Mouse (Mus musculus) midbrain, embryonic 10.5 days (tissue): ENCODE data around the gene St3gal6. TPM values are rescaled to one million over a fixed set of nuclear protein-coding genes. Genes with fewer than 3 reads are reported as not detected.

ENCODE experiments used
- DNase-seq: peaks from one replicate; pipeline ENCODE4 v3.0.0-alpha.2; 2017; ENCODE audit warnings: low spot score
- H3K27ac ChIP-seq: fragments of 300-500 bp; sonication (generic); replicated peaks from 2 replicates; pipeline ENCODE4 v1.5.1; 2016; ENCODE audit warnings: mild to moderate bottlenecking
- H3K27me3 ChIP-seq: fragments of 300-500 bp; sonication (generic); 2 replicates; pipeline ENCODE4 v1.6.1; 2016; ENCODE audit warnings: low read depth, mild to moderate bottlenecking; ENCODE audit not compliant: poor library complexity, severe bottlenecking
- H3K36me3 ChIP-seq: fragments of 300-500 bp; sonication (generic); 2 replicates; pipeline ENCODE4 v1.6.1; 2016; ENCODE audit warnings: mild to moderate bottlenecking, moderate library complexity
- H3K4me1 ChIP-seq: fragments of 300-500 bp; sonication (generic); 2 replicates; pipeline ENCODE4 v1.6.1; 2016
- H3K4me3 ChIP-seq: fragments of 300-500 bp; sonication (generic); 2 replicates; pipeline ENCODE4 v1.5.1; 2016; ENCODE audit warnings: mild to moderate bottlenecking, moderate library complexity
- H3K9me3 ChIP-seq: fragments of 300-500 bp; sonication (generic); replicated peaks from 2 replicates; pipeline ENCODE4 v1.6.1; 2016; ENCODE audit warnings: mild to moderate bottlenecking
- WGBS: fragments of 180-500 bp; shearing (Covaris S2); methylation state at CpG from one replicate; pipeline ENCODE4 v1.1.7; 2016; 5-methylcytosine and 5-hydroxymethylcytosine counted together
- polyA plus RNA-seq: library from polyadenylated mRNA; unstranded; fragments of >200 nt; fragmentation: Nextera tagmentation; extraction: Ambion mirVana; gene quantifications from 2 replicates; pipeline ENCODE4 v1.2.1, GENCODE M21; 2016

The St3gal6 gene
- polyA plus RNA-seq, 1 experiment from 2014 or later: 12.5 TPM

DNA sequence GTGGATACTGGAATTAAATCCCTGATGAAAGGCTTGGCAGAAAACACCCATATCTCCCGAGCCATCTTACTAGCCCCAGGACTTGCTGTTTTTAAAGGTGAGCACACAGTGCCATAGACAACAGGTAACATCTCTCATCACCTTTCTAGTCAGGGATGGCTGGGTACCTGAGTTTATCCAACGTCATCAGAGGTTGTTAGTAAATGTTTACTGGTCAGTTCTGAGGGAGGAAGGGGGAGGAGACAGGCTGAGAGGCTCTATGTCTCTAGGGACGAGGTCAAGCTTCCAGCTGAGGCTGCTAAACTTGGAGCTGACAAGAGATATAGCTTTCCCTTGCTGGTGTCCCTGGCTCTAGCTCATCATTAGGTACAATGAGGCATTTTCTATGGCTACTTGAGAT, 41.7 kb downstream of the St3gal6 start:
- no peak overlapping the region for H3K27ac ChIP-seq
- peaks cover 12% of the 10 kb centered on the region for H3K9me3 ChIP-seq
- H3K4me3 ChIP-seq: no peak overlapping the region
- H3K36me3 ChIP-seq: peaks cover 29% of the 10 kb centered on the region
- H3K27me3 ChIP-seq: no peaks in the 10 kb centered on the region
- DNase-seq: no peak
- no peaks in the 10 kb centered on the region; the same call in 1 of the 2 replicates for H3K4me1 ChIP-seq
- 69% methylated on average over 3 of the region's 3 CpGs for WGBS

DNA sequence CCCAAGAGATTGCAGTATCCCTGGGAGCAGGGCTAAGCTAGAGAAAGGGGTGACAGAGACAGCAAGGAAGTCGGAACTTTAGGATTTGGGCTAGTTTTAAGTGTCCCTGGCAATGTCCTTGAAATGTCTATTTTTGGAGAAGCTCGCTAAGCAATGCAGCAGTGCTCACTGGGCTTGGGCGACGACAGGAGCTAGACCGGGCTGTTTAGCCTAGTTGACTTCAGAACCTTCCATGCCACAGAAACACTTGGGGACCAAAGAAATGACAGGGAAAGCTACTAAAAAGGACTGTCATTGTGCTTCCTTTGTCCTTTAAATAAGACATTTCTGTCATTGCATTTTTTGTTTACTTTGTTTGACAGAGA, 42.2 kb downstream of the St3gal6 start:
- no peak overlapping the region for H3K4me3 ChIP-seq
- no peak overlapping the region for H3K27ac ChIP-seq
- no peaks in the 10 kb centered on the region for H3K27me3 ChIP-seq
- no peaks in the 10 kb centered on the region; the same call in 1 of the 2 replicates for H3K4me1 ChIP-seq
- peaks cover 32% of the 10 kb centered on the region for H3K36me3 ChIP-seq
- H3K9me3 ChIP-seq: peaks cover 12% of the 10 kb centered on the region
- no peak for DNase-seq
- 87% methylated on average over 5 of the region's 5 CpGs for WGBS

DNA sequence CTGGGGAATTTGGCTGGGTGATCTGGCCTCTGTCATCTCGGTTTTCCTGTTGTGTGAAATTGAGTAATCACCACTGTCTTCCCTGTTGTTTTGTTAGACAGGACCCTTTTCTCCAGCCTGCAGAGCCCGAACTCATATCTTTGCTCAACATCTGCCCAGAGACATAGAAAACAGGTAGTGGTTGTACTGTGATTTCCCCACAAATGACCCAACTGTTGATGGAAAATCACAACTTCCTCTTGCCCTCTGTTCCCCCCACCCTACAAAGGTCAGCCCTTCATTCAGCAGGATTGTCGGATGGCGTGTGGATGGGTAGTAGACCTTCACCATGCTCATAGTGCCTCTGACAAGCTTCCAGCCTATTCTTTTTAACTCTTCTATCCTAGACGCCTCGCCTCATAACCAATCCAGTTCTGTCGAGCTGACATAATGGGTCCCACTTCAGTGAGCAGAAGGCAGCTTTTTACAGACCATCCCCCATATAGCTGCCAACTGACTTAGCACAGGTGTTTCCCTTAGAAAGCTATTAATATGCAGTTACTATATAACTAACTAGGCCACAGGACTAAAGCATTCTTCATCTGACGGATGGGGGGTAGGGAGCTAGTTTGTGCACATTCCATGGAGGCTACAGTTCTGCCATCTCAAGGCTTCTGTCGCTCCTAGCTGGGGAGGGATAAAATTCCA, 42.7 kb downstream of the St3gal6 start:
- Histone ChIP-seq H3K9me3 (peaks cover 12% of the 10 kb centered on the region), H3K27ac (no peak overlapping the region), H3K4me3 (no peak overlapping the region), H3K4me1 (no peaks in the 10 kb centered on the region; the same call in 1 of the 2 replicates), H3K27me3 (no peaks in the 10 kb centered on the region), H3K36me3 (peaks cover 32% of the 10 kb centered on the region)
- 84% methylated on average over 9 of the region's 9 CpGs for WGBS
- DNase-seq: no peak

DNA sequence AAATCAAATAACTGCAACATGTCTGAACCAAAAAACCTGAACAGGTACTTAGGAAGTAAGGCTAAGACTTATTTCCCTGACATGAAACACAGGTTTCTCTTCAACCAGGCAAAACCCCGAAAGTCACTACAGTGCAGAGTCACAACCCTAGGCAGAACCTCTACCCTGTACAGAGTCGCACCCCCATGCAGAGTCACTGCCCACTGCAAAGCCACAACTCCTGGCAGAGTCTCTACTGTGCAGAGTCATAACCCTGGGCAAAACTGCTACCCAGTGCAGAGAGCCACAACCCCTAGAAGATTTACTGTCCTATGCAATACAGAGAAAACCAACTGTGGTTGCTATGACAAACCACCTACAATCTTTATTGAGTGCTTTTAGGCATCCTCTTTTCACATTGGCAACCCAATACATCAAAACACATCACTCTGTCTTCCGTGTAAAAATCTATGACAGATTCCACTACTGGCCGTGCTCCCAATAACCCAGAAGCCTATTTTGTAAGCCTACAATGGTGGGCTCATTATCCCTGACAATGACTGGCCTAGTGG, 44.1 kb downstream of the St3gal6 start:
- no peak for DNase-seq
- Histone ChIP-seq H3K9me3 (peaks cover 12% of the 10 kb centered on the region), H3K4me1 (no peaks in the 10 kb centered on the region; the same call in 1 of the 2 replicates), H3K4me3 (no peak overlapping the region), H3K27ac (no peak overlapping the region), H3K36me3 (peaks cover 32% of the 10 kb centered on the region), H3K27me3 (no peaks in the 10 kb centered on the region)
- 89% methylated on average over 4 of the region's 4 CpGs for WGBS

DNA sequence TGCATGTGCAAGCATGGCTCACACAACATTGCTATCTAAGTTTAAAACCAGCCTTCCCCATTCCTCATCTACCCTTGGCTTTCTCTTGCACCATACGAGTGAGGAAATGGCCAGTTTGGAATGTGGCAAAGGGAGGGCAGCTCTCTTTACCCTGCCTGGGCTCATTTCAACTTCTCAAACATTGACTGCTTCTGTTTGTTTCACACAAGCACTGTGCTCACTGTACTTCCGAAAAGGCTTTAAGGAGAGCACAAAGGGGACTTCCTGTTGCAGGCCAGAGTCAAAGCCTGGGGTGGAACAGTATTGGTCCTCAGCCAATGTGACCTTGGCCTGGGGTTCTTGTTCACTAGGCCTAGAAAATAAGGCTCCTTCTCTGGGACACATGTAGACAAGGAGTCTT, 47.7 kb downstream of the St3gal6 start:
- Histone ChIP-seq H3K27me3 (no peaks in the 10 kb centered on the region), H3K4me3 (no peak overlapping the region), H3K4me1 (no peaks in the 10 kb centered on the region), H3K36me3 (peaks cover 48% of the 10 kb centered on the region), H3K9me3 (peaks cover 12% of the 10 kb centered on the region), H3K27ac (no peak overlapping the region)
- WGBS: 75% methylated on average over 2 of the region's 2 CpGs
- no peak for DNase-seq

DNA sequence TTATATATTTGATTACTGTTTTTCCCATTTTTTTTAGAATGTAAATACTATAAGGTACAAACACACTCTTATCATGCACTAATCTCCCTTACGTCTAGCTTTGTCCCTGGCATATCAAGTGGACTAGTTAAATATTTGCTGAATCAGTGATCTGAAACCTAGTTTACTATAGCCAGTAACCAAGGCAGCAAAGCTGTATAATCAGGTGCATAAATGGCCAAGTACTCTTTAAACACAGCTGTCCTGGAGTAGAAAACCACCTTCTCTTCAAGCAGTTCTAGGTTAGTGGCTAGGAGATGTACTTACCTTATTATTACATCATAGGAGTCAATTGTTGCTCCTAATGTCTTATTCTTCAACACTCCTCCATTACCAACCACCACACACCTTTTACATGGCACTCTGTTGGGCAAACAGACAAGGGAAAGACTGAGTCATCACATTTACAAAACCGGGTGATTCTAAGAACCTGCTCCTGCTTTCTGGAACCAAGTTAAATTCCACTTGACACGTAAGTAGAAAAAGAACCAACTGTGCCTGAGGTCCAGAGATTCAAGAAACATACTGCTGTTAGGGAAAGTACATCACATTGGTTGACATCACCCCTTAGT, 48.4 kb downstream of the St3gal6 start:
- no peak for DNase-seq
- H3K36me3 ChIP-seq: peaks cover 49% of the 10 kb centered on the region
- no peak overlapping the region for H3K4me3 ChIP-seq
- 86% methylated on average over 3 of the region's 3 CpGs for WGBS
- H3K27me3 ChIP-seq: no peaks in the 10 kb centered on the region
- no peak overlapping the region for H3K27ac ChIP-seq
- H3K4me1 ChIP-seq: no peaks in the 10 kb centered on the region
- peaks cover 12% of the 10 kb centered on the region for H3K9me3 ChIP-seq

DNA sequence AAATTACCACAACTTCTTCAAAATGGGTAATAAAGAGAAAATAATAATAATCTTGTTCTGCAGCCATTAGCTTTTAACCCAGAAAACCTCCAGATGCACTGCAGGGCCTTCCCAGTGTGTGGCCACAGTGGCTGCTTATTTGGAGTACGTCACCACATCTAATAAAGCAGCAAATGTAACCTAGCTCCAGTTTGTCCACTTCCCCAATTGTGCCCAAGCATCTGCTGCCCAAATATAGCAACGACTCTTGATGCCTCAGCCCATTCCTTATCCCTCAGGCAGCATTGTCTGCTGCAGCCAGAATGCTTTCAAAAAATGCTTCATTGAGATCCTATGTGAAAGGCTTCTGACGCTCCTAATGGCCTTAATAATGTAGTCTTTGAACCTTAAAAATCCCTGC, 49.2 kb downstream of the St3gal6 start:
- Histone ChIP-seq H3K27me3 (no peaks in the 10 kb centered on the region), H3K4me3 (no peak overlapping the region), H3K9me3 (peaks cover 12% of the 10 kb centered on the region), H3K4me1 (no peaks in the 10 kb centered on the region), H3K27ac (no peak overlapping the region), H3K36me3 (peaks cover 51% of the 10 kb centered on the region)
- 62% methylated on average over 3 of the region's 3 CpGs for WGBS
- no peak for DNase-seq

DNA sequence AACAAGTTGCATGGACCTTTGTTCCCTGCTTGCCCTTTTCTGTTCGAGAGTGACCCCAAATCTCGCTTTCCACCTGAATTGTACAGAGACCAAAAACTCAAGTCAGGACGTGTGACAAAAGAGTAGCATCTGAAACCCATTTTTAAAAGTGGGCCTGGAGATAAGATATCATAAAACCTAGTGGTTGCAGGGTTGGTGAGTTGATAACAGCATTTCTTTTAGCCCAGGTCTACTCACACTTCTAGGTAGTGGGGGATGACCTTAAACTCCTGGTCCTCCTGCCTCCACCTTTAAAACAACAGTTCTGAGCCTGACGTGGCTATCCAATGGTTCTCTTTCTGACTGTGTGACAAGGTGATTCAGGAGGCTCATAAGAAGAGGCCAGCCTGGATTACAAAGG, 53.2 kb downstream of the St3gal6 start:
- H3K27ac ChIP-seq: no peak overlapping the region
- H3K9me3 ChIP-seq: no peaks in the 10 kb centered on the region
- H3K27me3 ChIP-seq: no peaks in the 10 kb centered on the region
- no peak overlapping the region for H3K4me3 ChIP-seq
- 84% methylated on average over 4 of the region's 4 CpGs for WGBS
- no peak for DNase-seq
- no peaks in the 10 kb centered on the region for H3K4me1 ChIP-seq
- H3K36me3 ChIP-seq: peaks cover 63% of the 10 kb centered on the region

DNA sequence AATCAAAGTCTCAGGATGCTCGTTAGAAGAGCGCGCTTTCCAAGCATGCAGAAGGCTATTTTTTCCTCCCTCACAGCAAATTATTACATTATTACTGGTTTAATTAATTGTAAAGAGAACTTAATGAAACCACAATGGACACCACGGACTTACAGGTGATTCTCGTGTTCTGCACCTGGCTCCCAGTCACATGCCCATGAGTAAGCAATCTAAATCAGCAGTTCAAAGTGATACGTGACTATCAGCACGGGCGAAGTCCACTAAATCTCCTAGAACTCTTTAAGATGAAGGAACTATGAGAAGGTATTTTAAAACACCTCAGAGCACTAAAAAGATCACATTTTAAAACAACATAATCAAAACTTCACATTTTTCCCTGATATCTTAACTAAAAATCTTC, 54.0 kb downstream of the St3gal6 start:
- H3K27me3 ChIP-seq: no peaks in the 10 kb centered on the region
- H3K4me3 ChIP-seq: no peak overlapping the region
- peaks cover 71% of the 10 kb centered on the region for H3K36me3 ChIP-seq
- H3K27ac ChIP-seq: no peak overlapping the region
- no peaks in the 10 kb centered on the region for H3K4me1 ChIP-seq
- WGBS: 95% methylated on average over 8 of the region's 8 CpGs
- DNase-seq: no peak
- no peaks in the 10 kb centered on the region for H3K9me3 ChIP-seq

DNA sequence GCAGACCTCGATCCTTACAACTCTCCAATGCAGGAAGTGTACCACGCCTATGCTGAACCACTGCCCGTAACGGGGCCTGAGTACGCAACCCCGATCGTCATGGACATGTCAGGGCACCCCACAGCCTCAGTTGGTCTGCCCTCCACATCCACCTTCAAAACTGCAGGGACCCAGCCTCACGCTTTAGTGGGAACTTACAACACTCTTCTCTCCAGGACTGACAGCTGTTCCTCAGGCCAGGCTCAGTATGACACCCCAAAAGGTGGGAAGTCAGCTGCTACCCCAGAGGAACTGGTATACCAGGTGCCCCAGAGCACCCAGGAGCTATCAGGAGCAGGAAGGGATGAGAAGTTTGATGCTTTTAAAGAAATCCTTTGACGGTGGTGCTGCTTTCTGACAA, 58.6 kb downstream of the St3gal6 start:
- Histone ChIP-seq H3K9me3 (no peaks in the 10 kb centered on the region), H3K4me1 (no peaks in the 10 kb centered on the region), H3K4me3 (no peak overlapping the region), H3K27ac (no peak overlapping the region), H3K36me3 (peaks cover 86% of the 10 kb centered on the region), H3K27me3 (no peaks in the 10 kb centered on the region)
- DNase-seq: no peak
- 91% methylated on average over 9 of the region's 9 CpGs for WGBS

DNA sequence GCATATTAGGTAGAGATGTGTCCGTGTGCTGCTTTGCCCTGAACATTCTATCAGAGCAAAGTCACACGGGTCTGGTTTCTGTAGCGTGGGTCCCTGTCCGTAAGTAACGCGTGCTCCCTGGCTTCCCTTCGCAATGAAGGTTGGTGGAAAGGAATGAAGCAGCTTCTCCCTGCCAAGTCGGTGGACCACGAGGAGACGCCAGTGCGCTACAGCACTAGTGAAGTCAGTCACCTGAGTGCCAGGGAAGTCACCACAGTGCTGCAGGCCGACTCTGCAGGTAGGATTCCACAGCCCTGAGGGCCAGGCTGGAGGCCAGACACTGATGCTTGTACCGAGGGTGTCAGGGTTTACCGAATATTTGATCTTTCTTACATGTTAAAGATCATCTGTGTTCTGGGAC, 60.0 kb downstream of the St3gal6 start:
- no peaks in the 10 kb centered on the region for H3K27me3 ChIP-seq
- no peak overlapping the region for H3K27ac ChIP-seq
- 94% methylated on average over 14 of the region's 14 CpGs for WGBS
- H3K36me3 ChIP-seq: peaks cover 90% of the 10 kb centered on the region
- no peak overlapping the region for H3K4me3 ChIP-seq
- DNase-seq: no peak
- H3K4me1 ChIP-seq: 0 out of 2 replicates have a peak, but pooled peaks cover 2% of the 10 kb centered on the region
- no peaks in the 10 kb centered on the region for H3K9me3 ChIP-seq

DNA sequence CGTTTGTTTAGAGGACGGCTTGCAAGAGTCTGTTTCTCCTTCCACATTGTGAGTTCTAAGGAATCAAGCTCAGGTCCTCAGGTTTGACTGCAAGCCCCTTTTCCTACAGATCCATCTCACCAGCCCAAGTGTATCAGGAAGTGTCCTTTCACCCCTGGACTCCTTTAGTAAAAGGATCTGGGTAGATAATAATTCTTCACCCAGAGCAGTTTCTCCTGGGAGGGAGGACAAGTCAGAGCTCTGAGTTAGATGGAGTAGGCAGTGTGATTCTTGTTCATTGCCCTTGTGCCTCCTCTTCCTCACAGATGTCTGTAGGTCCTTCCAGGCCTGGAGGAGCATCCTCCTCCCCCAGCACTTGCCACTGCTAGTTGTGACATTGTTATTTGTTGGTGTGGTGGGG, 61.5 kb downstream of the St3gal6 start:
- Histone ChIP-seq H3K4me3 (no peak overlapping the region), H3K4me1 (0 out of 2 replicates have a peak, but pooled peaks cover 2% of the 10 kb centered on the region), H3K27ac (no peak overlapping the region), H3K27me3 (no peaks in the 10 kb centered on the region), H3K36me3 (peaks cover 97% of the 10 kb centered on the region), H3K9me3 (no peaks in the 10 kb centered on the region)
- WGBS: 90% methylated on average over 2 of the region's 2 CpGs
- no peak for DNase-seq

DNA sequence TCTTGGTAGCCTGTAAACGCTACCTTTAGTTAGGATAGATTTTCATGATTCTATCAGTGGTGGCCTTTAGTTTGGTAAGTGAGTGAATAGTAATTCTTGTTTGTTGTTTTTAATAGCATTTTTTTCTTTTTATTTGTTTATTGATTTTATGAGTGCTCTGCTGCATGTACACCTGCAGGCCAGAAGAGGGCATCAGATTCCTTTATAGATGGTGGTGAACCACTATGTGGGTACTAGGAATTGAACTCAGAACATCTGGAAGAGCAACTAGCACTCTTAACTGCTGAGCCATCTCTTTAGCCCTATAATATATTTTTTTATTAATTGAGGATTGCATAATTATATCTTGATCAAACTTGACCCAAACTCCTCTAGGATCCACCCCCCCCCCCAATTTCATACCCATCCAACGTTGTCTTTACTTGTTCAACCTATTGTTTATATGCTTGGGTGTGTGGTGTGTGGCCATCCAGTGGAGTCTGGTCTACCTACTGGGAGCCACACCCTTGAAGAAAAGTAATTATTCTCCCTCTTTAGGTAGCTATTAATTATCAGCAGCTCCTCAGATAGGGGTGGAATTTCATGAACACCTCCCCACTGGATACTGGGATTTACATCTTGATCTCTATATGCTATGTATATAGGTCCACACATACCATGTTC, 62.1 kb downstream of the St3gal6 start:
- DNase-seq: no peak
- Histone ChIP-seq H3K36me3 (peaks cover 97% of the 10 kb centered on the region), H3K9me3 (no peaks in the 10 kb centered on the region), H3K4me1 (0 out of 2 replicates have a peak, but pooled peaks cover 2% of the 10 kb centered on the region), H3K27me3 (no peaks in the 10 kb centered on the region), H3K4me3 (no peak overlapping the region), H3K27ac (no peak overlapping the region)
- 92% methylated on average over 2 of the region's 2 CpGs for WGBS
